Mouse (Mus musculus) retina, postnatal 1 day (tissue): ENCODE measurements around the gene Fam181a.
A peak's percentile ranks its signal among the peaks of the same experiment; 100 is the strongest.

Source experiments
- DNase-seq: peaks from one replicate; pipeline ENCODE4 v3.0.0-alpha.2; 2012

The Fam181a gene

DNA sequence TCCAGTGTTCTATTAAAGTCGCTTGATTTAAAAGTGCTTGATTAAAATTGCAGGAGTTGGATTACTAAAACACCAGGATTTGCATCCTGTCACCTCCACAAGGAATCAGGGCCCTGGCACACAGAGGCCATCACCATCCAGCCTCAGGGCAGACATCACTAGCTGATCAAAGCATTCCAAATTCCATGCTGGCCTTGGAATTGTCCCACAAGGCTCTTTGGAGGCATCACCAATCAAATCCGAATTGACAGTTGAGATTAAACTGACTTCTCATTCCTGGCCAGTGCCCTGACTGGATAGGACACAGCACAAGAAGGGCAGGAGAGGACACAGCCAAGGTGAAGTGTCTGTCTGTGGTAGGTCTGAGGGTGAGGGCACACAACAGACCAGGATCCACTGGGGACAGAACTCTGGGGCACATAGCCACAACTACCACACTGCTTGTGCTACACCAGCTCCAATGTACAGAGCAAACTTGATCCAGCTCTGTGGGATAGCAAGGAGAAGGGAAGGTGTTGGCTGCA is at the start of gene Fam181a:
TSS of gene Fam181a (plus strand) at position 232 of the 524 bp plus-strand sequence.
- no peak for DNase-seq

DNA sequence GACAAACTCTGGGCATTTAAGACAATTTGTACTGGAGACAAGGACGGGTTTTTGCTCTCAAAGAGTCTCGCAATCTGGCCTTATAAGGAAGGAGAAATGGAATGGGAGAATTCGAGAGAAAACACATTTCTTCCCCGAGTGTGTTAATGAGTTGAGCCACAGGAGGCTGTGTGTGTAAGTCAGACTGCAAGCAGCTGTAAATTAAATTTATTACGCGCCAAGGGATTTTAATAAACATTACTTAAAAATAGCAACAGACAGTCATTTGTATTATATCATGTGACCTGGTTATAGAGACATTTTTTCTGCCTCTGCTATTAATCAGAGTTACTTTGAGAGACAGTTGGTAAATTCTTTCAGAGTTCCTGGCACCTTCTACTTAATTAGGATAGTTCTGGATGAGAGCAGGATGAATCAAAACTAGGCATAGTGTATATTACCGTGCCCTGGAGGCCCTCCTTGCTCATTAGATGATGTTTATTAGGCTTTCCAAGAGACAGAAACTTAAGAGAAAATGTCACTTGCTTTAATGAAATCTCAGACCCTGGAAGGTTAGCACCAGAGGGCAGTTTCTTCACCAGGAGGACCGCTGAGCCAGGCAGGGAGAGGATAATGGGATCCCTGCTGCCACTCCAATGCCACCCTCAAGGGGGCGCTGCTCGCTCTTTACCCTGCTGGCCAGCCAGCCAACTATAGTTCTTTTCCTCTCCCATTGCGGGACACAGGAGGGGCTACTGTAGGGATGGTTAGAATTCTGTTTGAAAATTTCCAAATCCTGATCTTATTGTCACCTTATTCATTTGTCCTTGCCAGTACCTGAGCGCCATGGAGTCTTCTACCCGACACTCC is 48.5 kb upstream of the Fam181a start:
- peak; percentile 24 for DNase-seq

DNA sequence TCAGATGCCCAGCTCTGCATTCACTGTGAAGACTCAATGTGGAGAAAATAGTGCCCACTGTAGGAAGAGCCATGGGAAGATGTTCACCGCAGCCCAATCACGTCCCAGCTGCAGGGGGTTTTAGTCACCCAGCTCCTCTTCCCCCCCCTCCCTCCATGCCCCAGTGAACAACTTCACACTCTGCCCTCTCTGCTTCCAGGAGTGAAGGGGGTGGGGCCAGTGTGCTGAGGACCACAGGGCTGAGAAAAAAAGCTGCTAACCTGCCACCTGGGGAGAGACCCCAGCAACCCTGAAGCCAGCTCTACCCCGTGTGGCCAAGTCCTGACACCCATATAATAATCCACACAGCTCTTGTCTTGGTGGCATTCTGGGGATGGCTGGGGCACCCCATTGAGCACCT is 44.2 kb upstream of the Fam181a start:
- no peak for DNase-seq

DNA sequence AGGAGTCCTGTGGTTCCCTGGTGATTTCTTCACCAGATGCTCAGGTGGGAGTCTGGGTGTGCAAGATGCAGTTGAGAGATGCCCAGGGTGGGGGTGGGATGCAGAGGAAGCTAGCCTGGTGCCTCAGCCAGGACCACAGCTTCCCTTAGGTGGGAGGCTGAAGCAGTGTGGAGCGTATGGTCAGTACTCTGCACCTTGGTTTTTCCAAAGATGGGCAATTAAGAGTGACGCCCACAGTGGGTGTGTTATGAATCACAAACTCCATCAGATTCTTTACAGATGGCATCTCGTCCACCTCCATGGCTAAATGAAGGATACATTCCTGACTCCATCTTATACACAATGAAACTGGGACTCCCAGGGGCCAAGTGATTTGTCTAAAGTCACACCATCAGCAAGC is 38.6 kb upstream of the Fam181a start:
- no peak for DNase-seq

DNA sequence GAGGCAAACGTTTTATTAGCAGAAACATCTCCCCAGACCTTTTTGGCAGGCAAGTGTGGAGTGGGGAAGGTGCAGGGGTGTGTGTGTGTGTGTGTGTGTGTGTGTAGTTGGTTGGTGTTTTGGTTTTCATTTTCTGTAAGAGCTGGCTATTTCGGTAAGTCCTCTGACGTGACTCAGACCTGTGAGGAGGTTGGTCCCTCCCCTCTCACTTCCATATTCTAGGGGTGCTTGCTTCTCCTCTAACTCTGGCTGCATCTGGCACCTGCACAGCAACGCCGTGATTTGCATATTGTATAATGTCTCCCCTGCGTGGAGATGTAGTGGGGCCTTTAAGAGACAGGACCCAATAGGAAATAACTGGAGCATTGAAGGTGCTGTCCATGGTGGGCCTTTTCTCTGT is 37.7 kb upstream of the Fam181a start:
- no peak for DNase-seq

DNA sequence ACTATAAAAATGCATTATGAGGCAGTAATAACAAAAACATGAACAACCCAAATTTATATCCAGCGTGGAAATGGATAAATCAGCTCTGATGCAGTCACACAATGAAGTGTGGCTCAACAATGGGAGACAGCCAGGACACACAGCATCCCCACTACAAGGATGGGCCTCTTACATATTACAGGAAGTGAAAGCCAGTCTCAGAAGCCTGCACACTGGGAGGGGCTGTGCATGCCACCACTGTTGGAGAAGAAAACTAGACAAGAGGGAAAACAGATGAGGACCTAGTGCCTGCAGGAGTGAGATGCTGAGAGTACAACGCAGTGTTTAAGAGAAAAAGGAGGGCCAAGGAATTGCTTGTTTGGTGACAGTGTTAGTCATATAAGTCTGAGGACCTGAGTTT is 37.0 kb upstream of the Fam181a start:
- DNase-seq, result no peak

DNA sequence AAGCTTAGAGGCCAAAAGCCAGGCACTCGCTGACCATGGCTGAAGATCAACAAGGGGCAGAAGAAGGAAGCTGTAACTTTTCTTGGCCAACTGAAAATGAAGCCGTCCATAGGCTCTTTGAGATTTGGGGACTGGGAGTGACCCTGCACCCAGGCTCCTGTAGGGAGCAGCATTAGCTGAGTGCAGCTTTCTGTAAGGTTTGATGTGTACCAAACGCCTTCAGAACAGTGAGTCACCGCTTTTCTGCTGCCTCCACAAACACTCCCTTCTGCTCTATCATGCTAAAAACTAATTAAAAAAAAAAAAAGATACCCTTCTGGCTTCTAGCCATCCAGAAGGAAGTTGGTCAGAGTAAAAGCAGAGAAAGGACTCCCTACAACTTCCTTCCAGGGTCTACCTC is 34.4 kb upstream of the Fam181a start:
- DNase-seq, result no peak

DNA sequence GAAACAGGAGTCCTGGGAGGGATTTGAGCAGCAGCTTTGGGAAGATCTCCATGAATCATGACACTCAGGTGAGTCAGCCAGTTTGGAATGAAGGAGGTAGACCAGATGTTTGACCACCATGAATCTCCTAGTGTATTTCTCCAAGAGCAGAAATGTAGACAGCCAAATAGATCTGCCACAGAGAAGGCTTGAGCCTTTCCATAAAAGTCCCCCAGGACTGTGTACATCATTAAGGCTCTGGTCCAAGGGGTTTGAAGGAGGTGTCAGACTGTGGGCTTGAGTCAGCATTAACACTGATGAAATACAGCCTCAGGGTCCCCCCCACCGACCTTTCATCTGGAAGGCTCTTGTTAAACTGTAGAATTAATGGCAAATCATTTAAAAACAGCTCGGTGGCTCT is 29.3 kb upstream of the Fam181a start:
- DNase-seq, result no peak

DNA sequence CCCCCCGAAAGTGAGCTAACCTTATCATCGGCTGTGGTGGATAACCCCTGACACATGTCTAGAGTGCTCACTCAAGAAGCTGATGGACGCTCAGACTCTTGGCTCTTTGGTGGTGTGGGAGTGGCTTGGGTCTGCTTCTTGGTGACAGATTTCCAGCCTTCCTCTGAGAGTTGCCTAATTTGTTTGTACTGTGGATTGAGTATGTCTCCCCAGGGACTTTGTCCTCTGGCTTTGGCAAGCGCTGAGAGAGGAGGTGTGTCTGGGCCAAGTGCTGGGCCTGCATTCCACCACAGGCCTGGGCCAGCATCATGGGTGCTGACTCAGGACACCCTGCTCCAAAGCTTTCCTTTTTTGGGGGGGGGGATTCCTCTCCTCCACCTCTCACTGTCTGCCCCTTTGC is 28.9 kb upstream of the Fam181a start:
- no peak for DNase-seq

DNA sequence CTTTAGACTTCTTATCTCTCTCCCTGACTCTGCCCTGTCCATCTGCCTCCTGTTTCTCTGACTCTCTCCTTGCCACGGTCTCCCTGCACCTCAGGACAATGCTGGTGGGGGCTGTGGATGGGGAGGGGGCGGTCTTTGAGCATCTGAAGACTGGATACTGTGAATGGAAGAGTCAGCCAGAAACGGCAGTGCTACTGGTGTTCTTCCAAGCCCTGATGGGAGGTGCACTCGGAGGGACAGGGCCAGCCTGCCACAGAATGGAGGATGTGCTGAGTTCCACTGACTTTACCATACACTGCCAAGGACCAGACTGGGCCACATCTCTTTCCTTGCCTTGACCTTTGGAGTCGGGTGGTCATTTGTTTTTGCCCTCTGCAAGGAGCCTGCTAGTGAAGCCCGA is 27.8 kb upstream of the Fam181a start:
- DNase-seq, result no peak

DNA sequence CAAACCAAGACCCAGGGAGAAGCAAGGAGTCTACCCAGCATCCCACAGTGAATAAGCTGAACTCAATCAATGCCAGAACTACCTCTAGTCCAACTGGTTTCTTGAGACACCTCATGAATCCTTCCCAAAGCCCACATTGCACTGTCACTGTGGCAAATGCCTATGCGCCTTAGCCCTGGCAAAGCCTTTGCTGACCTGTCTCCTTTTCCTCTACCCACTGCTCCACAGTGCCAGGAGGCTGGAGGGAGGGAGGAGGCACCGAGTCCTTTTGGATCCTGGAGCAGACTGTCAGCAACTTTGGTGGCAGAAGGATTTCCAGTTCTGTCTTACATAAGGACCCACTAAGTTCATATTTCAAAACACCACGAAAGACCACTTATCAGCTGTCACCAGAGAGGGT is 27.4 kb upstream of the Fam181a start:
- DNase-seq, result no peak

DNA sequence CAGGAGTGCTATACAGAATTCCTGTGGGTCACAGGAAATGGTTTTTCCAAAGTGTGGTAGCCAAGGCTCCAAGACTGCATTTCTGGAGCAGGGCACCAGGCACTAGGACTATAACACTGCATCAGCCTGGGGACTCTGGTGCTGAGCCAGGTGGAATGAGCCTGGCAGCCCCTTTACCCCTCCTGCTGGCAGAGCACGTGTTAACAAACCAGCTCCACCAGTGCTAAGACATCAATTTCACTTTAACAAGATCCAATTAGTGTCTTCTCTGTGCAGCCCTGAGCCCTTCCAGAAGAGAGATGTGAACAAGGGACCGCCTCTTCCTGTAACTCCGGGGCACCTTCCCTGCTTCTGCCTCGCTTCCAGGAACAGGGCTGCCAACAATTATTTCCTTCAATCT is 23.5 kb upstream of the Fam181a start:
- DNase-seq, result no peak

DNA sequence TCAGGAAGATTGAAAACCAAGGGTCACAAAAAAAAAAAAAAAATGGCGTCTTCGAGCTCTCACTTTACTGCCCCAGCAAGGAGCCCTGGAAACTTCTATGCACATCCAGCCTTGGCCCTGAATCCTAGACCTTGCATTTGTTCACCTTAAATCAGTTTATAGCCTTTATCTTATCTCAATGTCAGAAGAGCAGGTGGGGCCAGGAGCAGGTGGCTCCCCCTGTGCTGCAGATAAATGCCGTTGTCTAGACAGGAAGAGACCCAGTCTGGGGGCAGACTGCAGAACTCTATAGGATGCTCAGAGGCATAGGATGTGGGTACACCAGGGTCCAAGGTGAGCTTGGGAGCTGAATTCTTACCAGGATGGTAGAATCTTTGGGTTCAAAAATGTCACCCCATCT is 18.4 kb upstream of the Fam181a start:
- DNase-seq, result no peak

DNA sequence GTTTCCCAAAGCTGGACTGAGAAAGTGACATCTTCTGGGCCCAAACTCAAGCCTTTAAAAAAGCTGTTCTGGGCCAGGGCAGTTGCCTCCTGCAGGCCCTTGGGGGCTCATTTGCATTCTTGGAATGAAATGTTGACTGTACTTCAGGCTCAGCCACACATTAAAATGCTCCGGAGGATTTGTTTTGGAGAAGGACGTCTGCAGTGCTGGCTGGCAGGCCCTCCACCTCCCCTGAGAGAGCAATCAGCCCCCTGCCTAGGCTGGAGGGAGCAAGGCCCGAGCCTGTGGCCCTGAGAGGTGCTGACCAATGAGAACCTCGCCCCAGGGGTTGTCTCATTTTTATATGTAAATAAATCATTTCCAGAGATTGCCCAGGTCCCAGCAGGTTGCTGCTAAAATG is 14.5 kb upstream of the Fam181a start:
- no peak for DNase-seq

DNA sequence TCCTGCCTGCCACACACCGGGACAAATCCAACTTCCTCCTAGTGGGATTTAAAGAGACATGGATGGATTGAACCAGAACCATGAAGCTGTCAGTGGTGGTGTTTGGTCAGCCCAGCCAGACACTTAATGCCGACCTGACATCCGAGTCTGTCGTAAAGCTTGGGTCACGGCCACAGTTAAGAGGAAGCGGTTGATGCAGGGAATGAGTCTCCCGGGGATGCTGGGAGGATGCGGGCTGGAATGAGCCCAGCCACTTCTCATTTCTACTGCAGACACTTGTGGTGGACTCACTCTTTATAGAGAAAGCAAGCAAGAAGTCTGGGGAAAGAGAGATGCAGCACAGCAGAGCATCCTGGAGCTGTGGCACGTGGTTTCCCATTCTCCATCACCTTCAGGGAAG is 10.3 kb upstream of the Fam181a start:
- no peak for DNase-seq

DNA sequence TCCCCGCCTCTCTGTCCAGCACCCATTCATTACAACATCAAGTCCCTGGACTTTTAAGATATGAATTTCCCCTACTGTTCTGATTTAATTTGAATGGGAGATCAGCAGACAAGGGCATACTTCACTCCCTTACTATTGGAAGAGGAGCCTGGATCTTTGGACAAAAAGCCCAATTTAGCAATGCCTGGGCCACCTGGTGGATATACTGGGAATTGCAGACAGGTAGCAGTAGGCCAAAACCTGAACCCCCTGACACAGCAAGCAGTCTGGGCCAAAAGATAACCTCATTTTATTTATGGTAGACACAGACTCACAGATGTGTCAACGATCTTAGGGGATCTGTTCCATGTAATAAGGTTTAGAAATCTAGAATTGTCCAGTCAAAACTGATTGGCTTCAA is 9.1 kb upstream of the Fam181a start:
- DNase-seq, result peak; percentile 70

DNA sequence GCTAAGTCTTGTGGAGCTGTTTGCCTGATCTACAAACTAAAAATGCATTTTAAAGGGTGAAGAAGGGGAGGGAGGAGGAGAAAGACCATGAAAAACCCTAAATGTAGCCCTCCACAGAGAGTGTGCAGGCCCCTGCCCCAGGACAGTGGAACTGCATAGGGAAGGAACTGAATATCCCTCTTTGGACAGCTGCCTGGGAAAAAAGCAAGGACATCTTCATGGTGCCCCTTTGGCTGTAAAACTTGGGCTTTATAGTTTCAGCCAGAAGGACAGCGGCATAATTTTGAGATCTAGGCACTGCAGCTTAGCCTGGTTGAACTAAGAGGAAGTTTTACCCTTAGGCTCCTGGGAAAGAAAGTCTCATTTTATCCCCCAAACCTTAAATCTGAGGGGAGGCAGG is 7.8 kb upstream of the Fam181a start:
- DNase-seq, result no peak

DNA sequence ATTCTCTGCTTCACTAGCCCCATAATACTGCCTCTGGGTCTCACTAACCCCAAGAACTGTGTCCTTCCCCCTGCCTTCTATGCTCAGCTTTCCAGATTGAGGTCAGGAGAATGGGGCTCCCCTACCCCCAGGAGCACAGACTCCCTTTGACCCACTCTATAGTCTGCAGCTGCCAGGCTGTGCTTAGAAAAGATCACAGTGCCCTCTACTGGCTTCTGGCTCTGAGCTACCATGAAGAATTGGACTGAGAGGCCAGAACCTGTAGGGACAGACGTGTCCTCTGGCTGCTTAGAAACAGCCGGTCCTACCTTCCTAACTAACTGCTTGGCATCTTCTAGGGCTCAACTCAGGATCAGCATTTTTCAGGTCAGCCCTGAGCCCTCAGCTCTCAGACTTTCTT is 4.6 kb upstream of the Fam181a start:
- peak; percentile 58 for DNase-seq

DNA sequence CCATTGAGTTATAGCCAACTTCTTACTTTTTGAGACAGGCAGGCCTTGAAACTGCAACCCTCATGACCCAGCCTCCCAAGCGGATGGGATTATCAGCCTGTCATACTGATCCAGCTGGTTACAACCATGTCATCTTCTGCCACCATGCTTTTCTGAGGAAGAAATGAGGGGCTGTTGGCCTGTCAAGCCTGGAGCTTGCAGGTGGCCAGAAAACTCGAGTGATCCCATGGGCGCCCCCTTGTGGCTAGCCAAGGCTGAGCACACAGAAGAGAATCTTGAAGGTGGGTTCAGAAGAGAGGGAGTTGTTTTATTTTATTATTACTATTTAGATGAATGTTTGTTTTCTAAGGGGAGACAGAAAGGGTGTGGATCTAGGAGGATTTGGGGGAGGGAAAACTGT is 4.1 kb upstream of the Fam181a start:
- DNase-seq, result peak; percentile 69

DNA sequence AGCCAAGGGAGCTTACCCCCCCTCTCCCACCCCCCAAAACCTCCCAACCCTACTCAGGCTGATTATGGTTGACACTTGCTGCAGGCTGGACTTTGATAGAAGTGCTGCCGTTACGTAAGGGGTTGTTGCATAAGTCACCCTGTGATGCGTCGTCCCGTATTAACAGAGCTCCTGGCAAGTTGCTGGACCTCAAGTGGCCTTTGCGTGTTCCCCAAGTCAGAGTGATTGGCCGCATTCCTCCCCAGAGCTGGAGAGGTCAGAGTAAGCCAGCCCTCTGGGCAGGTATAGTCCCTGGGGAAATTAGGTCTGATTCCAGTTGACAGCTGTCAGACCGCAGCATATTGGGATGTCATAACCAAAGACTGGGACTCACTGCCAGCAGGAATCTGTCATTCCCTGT is 1.1 kb downstream of the Fam181a start:
- peak; percentile 48 for DNase-seq

DNA sequence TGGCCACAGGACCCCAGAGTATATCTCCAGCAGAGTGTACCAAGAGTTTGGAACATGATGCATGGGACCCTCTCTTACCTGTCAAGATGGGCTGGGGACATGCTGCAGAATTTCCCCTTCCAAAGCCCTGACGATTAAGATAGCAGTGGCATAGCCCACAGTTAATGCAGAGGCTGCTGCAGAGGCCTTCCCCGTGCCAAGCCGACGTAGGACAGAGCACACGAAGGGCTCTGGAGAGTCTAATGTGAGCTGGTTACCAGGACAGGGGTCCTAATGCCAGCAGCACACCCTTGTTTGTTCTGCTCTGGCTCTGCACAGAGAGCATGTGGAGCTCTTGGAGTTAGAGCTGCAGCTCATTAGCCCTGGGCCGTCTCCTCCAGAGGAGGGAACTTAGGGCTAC is 2.5 kb downstream of the Fam181a start:
- DNase-seq, result no peak

DNA sequence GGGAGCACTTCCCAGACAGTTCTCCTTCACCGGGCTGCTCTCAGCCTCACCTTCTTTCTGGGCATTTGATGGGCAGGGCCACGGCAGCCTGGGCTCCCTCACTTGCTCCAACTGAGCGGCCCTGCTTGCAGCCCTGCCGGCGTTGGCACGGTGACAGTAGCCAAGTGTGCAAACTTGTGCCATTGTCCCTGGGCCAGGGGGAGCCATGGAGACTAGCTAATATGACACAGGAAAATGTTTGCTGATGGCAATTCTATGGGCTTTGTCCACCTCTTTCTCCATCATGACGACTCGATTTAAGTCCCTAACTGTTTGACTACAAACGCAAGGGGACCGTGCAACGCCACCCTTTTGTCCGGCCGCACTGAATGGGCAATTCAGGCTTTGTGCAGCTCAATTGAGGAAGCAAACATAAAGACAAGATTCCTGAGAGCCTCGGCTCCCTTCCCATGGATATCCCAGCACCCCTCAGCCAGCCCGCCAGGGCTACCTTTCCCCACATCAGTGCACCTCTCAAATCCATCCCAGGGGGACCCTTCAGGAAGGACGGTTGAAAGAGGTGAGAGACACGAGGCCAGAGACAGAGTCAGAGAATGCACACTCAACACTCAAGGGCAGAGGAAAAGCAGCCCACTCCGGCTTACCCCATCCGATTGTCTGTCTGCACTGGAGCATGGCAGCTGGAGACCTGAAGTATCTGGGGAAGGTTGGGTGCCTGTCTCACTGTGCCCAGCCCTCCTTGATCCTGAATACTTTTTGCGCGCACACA is 3.3 kb downstream of the Fam181a start:
- peak; percentile 66 for DNase-seq

DNA sequence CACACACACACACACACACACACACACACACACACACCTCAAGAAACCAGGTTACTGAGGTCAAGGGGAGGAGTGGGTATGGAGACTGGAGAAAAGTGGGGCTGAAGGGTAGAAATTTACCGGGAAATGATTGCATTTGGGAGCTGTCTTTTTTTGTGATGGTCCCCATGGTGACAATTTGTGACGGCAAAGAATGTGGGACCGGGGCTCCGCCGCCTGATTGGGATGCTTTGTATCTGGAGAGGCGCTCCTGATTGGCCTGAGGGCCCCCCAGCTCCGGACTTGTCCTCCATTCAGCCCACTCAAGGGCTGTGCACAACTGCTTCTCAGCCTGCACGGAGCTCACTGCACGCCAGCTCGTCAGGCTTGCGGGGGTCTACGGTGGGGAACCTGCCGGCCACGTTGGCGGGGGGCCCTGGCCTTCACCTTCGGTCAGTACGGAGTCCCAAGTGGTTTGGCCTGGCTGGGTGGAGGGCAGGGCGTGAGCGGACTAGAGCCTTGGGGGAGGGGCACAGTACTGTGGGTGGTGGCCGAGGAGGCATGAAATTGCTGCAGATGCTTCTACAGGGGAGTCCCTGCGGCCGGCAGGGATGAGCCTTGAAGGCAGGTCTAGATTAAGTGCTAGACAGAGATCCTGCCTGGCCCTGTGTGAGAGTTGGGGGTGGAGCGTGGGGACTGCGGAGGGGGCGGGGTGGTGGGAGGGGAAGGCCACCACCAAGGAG is 4.0 kb downstream of the Fam181a start:
- peak; percentile 66 for DNase-seq
